Mouse (Mus musculus): ENCODE results near the gene Hacd2. TPM values are rescaled to one million over a fixed set of nuclear protein-coding genes. Genes with fewer than 3 reads are reported as not detected.

Gene Hacd2
- total RNA-seq, 2 experiments from 2014 or later, result 31.3 to 38.2 TPM

DNA sequence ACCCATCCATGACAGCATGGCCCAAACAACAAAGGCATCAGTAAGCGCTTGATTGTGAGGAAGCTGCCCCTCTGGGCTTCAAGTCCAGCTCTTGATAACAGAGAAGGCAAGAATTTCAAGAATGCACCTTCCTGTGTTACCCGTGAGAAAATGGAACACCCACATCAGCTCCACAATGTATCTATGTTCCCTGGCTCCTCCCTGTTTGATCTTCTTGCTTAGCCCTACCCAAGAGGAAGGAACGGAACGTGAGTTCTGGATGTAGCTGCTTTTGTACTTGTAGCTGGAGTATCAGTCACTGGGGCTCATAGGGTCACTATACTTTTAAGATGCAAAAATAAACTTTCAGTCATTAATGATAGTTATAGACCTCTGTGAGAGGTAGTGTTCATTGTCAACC lies 98.4 kb downstream of the Hacd2 start:
- no peak for DNase-seq

DNA sequence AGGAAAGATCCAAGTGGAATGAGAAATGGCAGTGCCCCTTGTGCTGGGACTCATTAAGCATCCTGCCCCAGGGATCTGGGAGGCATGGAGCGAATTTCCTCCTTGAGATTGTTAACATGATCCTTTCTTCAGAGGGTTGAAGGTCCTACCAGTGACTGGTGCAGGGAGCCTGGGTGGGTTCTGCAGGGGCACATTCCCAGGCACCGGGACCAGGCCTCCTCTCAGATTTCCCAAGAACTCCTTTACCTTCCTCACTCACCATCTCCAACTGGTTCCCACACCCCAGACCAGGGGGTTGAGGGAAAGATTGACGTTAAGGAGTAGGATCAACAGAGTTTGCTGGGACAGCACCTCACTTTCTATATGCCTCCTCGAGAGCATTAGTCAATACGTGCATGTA lies 105.0 kb downstream of the Hacd2 start:
- DNase-seq, result no peak

DNA sequence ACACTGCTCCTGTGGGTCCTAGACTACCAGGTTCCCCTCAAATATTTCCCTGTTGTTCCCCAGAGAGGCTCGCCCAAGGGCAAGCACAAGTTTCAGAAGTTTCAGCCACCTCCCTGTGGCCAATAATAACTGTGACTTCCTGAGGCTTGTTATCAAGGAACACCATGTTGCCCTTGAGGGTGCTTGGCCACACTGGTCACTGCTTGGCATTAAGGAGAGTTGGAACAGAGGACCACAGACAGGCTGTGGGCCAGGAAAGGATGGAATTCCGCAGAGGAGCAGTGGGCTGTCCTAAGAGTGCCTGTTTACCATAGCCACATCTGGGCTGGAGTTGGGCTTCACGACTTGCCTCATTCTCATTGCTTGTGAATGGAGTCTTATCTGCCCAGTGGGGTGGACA lies 107.9 kb downstream of the Hacd2 start:
- no peak for DNase-seq

DNA sequence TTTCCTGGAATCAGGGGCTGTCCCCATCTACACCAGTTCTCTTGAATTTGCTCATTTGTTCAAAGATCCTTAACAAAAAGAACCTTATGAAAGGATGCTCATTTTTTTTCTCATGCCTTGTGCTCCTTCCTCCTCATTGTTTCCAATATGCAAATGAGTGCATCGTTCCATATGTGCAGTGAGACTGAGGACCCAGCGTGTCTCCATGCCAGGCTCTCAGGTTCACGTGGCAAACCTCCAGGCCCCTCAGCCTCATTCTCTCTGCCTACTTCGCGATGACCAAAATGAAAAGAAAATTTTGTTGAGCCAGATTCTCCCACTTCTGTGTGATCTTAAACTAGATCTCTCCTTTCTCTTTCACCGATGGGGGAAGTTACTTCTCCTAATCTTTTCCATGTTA lies 117.2 kb downstream of the Hacd2 start:
- DNase-seq, result no peak

DNA sequence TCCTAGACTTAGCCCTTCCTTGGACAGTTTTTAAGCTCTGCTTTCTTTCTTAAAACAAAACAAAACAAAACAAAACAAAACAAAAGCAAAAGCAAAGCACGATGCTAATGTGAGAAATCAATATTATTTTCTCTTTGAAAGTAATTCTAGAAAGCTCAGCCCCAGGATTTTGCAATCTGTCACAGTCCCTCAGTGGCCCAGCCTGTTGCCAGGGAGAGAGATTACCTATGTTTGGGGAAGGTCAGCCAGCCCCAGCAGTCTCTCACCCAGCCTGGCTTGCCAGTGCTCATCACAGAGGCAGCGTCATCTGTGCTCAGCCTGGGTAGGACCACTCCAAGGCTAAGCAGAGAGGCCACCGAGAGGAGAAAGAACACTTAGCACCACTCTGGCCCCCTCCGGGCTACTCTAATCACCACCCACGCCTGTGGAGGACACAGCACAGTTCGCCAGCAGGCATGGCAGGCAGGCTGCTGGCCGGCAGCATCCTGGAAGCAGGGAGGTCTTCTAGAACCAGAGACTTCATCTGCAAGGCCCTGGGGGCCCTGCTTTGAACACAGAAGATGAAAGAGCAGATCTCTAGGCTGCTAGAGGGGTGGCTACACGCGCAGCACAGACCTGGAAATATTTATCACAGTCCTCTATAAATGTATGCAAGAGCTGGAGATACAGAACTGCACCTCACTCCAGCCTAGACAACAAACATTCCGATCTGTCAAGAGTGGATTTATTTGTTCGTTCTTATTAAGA lies 117.8 kb downstream of the Hacd2 start:
- no peak for DNase-seq

DNA sequence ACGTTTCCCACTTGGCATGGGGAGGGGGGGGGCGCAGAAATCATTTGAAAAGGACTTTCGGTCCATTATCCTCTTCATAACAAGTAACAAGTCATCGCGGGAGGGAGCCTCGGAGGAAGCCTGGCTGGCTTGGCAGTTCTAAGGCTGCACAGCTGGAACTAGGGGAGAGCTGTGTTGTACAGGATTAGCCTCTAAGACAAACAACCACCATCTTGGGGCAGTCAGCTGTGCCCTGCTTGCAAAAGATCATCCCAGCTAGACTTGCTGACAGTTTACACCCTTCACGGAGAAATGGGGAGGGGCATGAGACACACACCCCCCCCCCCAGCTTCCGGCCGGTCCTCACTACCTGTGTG lies 118.4 kb downstream of the Hacd2 start:
- no peak for DNase-seq

DNA sequence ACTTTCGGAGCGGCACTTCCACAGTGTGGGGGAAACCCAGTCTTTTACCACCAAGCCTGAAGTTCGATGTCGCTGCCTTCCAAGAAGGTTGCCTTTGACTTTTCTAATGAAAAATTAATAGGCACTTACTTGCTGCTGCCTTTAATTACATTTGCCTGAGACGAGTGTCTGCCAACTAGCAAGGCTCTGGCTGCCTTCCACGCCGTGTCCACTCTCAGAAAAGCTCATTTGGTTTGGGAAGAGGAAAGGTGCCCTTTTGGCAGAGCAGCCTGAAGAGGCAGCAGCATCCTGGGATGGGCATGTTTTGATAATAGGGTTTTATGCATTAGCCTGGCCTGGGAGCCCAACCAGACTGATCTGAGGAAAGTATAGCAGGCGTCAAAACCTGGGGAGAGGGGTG lies 119.6 kb downstream of the Hacd2 start:
- no peak for DNase-seq

DNA sequence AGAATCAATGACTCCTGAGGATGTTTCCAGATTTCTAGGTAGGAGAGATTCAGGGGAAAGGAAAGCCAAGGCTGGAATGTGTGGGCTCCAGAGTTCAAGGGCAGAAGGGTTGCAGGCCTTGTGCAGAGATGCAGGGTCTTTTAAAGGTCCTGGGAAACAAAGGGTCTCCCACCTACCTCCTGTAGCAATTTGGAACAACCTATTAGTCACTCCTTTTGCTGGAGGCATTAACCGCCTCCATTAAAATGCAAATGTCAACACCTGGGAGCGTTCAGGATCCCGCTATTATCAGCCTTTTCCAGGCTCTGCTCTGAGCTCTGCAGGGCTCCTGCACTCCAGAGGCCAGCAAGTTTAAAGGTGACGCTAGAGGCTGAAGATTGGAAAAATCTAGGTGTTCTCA lies 123.9 kb downstream of the Hacd2 start:
- DNase-seq, result no peak

DNA sequence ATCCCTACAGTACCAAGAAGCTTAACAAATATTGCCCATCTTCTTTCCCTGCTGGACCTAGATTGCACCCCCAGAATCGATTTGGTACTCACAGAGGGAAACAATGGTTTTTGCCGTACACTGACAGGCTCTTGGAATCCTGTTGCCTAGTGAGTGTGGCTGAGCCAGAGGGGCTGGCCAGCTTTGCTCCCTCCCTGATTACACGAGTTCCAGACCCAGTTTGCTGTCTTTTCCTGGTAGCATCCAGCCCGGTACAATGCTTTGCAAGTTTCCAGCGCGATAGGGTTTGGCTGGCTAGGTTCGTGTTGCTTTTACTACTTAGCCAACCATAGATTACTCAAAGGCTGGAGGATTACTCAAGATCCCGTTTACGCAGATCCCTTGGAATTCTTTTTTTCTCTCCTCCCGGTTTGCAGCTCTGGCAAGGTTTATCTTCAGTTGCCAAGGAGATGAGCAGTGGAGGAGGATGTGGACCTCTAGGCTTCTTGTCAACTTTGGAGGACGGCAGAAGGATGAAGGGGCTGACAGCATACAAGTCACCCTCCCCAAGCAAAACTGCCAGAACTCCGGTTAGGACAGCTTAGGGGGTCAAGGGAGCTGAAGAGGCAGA lies 131.0 kb downstream of the Hacd2 start:
- no peak for DNase-seq

DNA sequence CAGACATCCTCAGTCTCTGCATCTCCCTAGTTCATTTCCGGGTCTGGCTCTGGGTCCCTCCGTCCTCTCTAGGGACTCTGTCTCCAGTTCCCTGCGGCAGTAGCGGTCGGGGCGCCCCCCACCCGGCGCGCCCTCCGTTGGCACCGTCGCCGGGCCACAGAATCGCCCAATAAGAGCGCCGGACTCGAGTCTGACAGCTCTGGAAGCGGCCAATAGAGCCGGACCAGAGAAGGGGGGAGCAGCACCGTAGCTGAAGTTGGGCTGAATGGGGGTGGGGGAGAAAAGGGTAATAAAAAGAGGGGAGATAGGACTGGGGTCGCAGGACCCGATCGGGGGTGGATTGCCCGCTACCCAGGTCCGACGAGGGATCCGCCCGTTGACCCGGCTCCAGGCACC lies 132.0 kb downstream of the Hacd2 start:
- peak; percentile 62 to 63 for DNase-seq

DNA sequence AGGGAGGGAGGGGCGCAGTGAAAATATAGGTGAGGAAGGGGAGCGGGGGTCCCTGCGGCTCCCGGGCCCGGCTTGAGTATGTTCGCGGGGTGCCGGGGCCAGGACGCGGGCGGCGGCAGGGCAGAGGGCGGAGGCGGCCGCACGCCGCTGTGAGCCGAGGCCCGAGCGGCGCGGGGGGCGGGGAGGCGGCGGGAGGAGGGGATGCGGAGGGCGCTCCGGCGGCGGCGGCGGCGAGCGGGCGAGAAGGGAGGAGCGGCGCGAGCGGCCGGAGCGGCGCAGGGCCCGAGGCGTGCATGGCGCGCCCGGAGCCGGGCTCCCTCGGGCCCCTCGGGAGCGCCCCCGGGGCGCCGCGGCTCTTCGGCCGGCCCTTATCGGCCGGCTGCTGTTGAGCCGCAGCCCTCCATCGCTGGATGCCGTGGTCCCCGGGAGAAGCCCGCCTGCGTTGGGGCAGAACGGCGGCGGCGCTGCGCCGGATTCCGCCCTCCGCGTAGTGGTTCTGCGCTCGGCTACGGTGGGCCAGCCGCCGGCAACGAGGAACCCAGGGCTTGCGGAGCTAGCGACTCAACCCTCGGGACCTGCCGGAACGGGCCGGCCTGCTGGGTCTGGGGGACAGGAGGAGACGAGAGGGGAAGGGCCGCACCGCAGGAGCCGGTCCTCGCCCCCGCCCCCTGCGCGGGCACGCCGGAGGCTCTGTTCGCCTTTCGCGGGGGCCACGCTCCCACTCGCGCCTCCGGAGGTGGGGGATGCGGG lies 132.6 kb downstream of the Hacd2 start, which contains the start of gene Adcy5:
Gene Adcy5, plus strand, starts transcription at position 237 of the 750 bp plus-strand sequence.
- DNase-seq, result peak; percentile 49 to 52

DNA sequence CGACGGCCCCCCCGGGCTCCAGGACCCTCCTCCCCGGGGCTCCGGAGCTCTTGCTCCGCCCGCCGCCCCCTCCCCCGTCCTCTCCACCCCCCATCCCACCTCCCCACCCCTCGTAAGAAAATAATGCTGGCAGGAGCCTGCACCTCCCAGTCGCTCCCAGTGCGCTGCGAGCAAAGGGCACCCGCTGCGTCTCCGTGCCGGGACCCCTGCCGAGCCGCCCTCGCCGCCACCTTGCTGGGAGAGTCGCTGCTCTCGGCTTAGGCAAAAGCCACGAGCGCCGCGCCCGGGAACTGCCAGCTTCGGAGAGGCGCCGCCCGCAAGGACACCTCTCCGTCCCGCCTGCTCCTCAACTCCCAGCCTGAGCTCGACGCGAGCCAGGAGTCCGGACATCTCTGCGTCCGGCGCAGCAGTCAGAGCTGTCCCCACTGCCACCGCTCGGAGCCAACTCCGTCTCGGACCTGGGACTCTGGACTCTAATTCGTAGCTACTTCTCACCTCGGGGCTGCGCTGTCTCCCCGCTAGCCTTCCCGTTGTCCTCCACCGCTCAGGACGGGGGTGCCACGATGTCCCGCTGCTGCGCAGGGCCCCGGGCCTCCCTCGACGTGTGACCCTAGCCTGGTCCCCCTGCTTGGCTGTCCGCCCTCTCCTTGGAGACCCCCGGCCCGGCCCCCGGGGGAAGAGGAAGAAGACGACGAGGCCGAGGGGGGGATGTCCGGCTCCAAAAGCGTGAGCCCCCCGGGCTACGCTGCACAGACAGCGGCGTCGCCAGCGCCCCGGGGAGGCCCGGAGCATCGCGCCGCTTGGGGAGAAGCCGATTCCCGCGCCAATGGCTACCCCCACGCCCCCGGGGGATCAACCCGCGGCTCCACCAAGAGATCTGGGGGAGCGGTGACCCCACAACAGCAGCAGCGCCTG lies 133.4 kb downstream of the Hacd2 start:
- DNase-seq, result peak; percentile 47 to 55

DNA sequence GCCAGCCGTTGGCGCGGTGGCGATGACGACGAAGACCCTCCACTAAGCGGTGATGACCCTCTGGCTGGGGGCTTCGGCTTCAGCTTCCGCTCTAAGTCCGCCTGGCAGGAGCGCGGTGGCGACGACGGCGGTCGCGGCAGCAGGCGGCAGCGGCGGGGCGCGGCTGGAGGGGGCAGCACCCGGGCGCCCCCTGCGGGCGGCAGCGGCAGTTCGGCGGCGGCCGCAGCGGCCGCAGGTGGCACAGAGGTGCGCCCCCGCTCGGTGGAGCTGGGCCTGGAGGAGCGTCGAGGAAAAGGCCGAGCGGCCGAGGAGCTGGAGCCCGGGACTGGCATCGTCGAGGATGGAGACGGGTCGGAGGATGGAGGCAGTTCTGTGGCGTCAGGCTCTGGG lies 134.1 kb downstream of the Hacd2 start:
- no peak for DNase-seq

DNA sequence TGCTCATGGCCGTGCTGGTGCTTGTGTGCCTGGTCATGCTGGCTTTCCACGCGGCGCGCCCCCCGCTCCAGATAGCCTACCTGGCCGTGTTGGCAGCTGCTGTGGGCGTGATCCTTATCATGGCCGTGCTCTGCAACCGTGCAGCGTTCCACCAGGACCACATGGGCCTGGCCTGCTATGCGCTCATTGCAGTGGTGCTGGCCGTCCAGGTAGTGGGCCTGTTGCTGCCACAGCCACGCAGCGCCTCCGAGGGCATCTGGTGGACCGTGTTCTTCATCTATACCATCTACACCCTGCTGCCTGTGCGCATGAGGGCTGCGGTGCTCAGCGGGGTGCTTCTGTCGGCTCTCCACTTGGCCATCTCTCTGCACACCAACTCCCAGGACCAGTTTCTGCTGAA lies 134.6 kb downstream of the Hacd2 start:
- DNase-seq, result no peak

Other genes with a start within 250 kb of the Hacd2 start
- 10 to 100 TPM; 74.6 to 75.2 TPM for gene Adcy5, start 132.4 kb downstream of the Hacd2 start, total RNA-seq (2021)